Mouse (Mus musculus) olfactory bulb, adult 2 months (tissue): ENCODE data around the gene Trim62.

ENCODE experiments used
- CTCF ChIP-seq: fragments of 200-500 bp; IDR thresholded peaks from 2 replicates; pipeline ENCODE4 v1.5.1; 2012; ENCODE audit warnings: low read depth, mild to moderate bottlenecking, low read length, moderate library complexity; ENCODE audit not compliant: insufficient read depth
- POLR2A ChIP-seq: fragments of 200-500 bp; IDR thresholded peaks from 2 replicates; pipeline ENCODE4 v1.6.1; 2012; ENCODE audit warnings: mild to moderate bottlenecking, low read depth, low read length, moderate library complexity; ENCODE audit not compliant: insufficient read depth

- no peak for TF ChIP-seq CTCF
- TF ChIP-seq POLR2A = no peak
Observed at GRCm38 (mm10) chr4:128855613-128856040, 27.8 kb upstream of the Trim62 start.
